Mouse (Mus musculus) MEL (cell line): ENCODE data around the gene Prdm11. TPM values are rescaled to one million over a fixed set of nuclear protein-coding genes. Genes with fewer than 3 reads are reported as not detected.

ENCODE experiments used
- DNase-seq: peaks from one replicate; pipeline ENCODE4 v3.0.0; 2011; ENCODE audit warnings: low read depth, low spot score
- H3K27ac ChIP-seq: 2 replicates; pipeline ENCODE4 v1.5.1; 2012; ENCODE audit warnings: low read depth, mild to moderate bottlenecking, control low read depth, low read length, moderate library complexity; ENCODE audit not compliant: control insufficient read depth
- H3K27me3 ChIP-seq, 2 experiments: fragments of 150-350 bp in 1 of 2; sonication (generic) in 1 of 2; 2 replicates each; pipeline ENCODE4 v1.6.1; 2012; ENCODE audit warnings: low read length in 2 of 2, mild to moderate bottlenecking in 2 of 2, improper control_type of control experiment in 1 of 2, moderate library complexity in 1 of 2; ENCODE audit not compliant: insufficient read depth in 2 of 2, control insufficient read depth in 1 of 2
- H3K36me3 ChIP-seq, 2 experiments: 2 replicates each; pipeline ENCODE4 v1.6.1; 2012 to 2014; ENCODE audit warnings: low read length in 2 of 2, improper control_type of control experiment in 1 of 2, inconsistent platforms in 1 of 2, mild to moderate bottlenecking in 1 of 2; ENCODE audit not compliant: insufficient read depth in 2 of 2, control insufficient read depth in 1 of 2
- H3K4me1 ChIP-seq, 2 experiments: fragments of 150-350 bp in 1 of 2; sonication (generic) in 1 of 2; 2 replicates each; pipeline ENCODE4 v1.6.1; 2012; ENCODE audit warnings: low read length in 2 of 2, improper control_type of control experiment in 1 of 2, mild to moderate bottlenecking in 1 of 2; ENCODE audit not compliant: insufficient read depth in 2 of 2, control insufficient read depth in 1 of 2
- H3K4me3 ChIP-seq, 2 experiments: fragments of 150-350 bp in 1 of 2; sonication (generic) in 1 of 2; 2 replicates each; pipeline ENCODE4 v1.5.1; 2012; ENCODE audit warnings: low read depth in 2 of 2, low read length in 2 of 2, mild to moderate bottlenecking in 2 of 2, moderate library complexity in 2 of 2, control low read depth in 1 of 2, improper control_type of control experiment in 1 of 2; ENCODE audit not compliant: control insufficient read depth in 1 of 2, insufficient read depth in 1 of 2
- H3K79me2 ChIP-seq: 2 replicates; pipeline ENCODE4 v1.6.1; 2012; ENCODE audit warnings: mild to moderate bottlenecking, low read length, moderate library complexity; ENCODE audit not compliant: control insufficient read depth, poor library complexity, insufficient read depth
- H3K9ac ChIP-seq: 2 replicates; pipeline ENCODE4 v1.6.1; 2012; ENCODE audit warnings: low read depth, mild to moderate bottlenecking, control low read depth, low read length, moderate library complexity; ENCODE audit not compliant: control insufficient read depth, poor library complexity, severe bottlenecking
- H3K9me3 ChIP-seq: fragments of 150-350 bp; sonication (generic); replicated peaks from 2 replicates; pipeline ENCODE4 v1.6.1; 2012; ENCODE audit warnings: mild to moderate bottlenecking, low read length, improper control_type of control experiment, moderate library complexity; ENCODE audit not compliant: insufficient read depth
- CTCF ChIP-seq, 3 experiments: IDR thresholded peaks in 2 of 3; conservative IDR thresholded peaks in 1 of 3; 2 replicates each; pipeline ENCODE4 v1.5.1; 2011 to 2012; ENCODE audit warnings: low read length in 3 of 3, low read depth in 2 of 3, mild to moderate bottlenecking in 2 of 3, improper control_type of control experiment in 1 of 3, inconsistent platforms in 1 of 3, mixed read lengths in 1 of 3, moderate library complexity in 1 of 3; ENCODE audit not compliant: control insufficient read depth in 1 of 3, insufficient read depth in 1 of 3, poor library complexity in 1 of 3, severe bottlenecking in 1 of 3
- E2F4 ChIP-seq: IDR thresholded peaks from 2 replicates; pipeline ENCODE4 v1.6.1; 2011; ENCODE audit warnings: low read depth, low read length, improper control_type of control experiment, borderline replicate concordance
- GATA1 ChIP-seq: IDR thresholded peaks from 2 replicates; pipeline ENCODE4 v1.6.1; 2011; ENCODE audit warnings: low read depth, low read length, improper control_type of control experiment
- HCFC1 ChIP-seq: IDR thresholded peaks from 2 replicates; pipeline ENCODE4 v1.6.1; 2012; ENCODE audit warnings: low read depth, mild to moderate bottlenecking, inconsistent platforms, low read length, improper control_type of control experiment, moderate library complexity
- JUND ChIP-seq: IDR thresholded peaks from 2 replicates; pipeline ENCODE4 v1.6.1; 2011; ENCODE audit warnings: low read depth, mild to moderate bottlenecking, improper control_type of control experiment, low read length
- KAT2A ChIP-seq: conservative IDR thresholded peaks from 2 replicates; pipeline ENCODE4 v1.6.1; 2012; ENCODE audit warnings: low read depth, low read length, improper control_type of control experiment, inconsistent platforms
- MAFK ChIP-seq: IDR thresholded peaks from 2 replicates; pipeline ENCODE4 v1.6.1; 2011; ENCODE audit warnings: low read depth, mild to moderate bottlenecking, low read length, improper control_type of control experiment, borderline replicate concordance
- MAZ ChIP-seq: IDR thresholded peaks from 2 replicates; pipeline ENCODE4 v1.6.1; 2012; ENCODE audit warnings: low read depth, mild to moderate bottlenecking, inconsistent platforms, low read length, improper control_type of control experiment
- MEF2A ChIP-seq: IDR thresholded peaks from 2 replicates; pipeline ENCODE4 v1.6.1; 2014; ENCODE audit warnings: low read depth, mild to moderate bottlenecking, inconsistent platforms, low read length, improper control_type of control experiment; ENCODE audit not compliant: poor library complexity, insufficient replicate concordance, severe bottlenecking; ENCODE audit errors: extremely low read depth
- MYB ChIP-seq: IDR thresholded peaks from 2 replicates; pipeline ENCODE4 v1.6.1; 2011; ENCODE audit warnings: mild to moderate bottlenecking, low read depth, low read length, improper control_type of control experiment
- MYC ChIP-seq: IDR thresholded peaks from 2 replicates; pipeline ENCODE4 v1.6.1; 2011; ENCODE audit warnings: low read depth, mild to moderate bottlenecking, low read length, improper control_type of control experiment, moderate library complexity
- NRF1 ChIP-seq: IDR thresholded peaks from 2 replicates; pipeline ENCODE4 v1.6.1; 2014; ENCODE audit warnings: low read depth, mild to moderate bottlenecking, inconsistent platforms, low read length, improper control_type of control experiment, moderate library complexity; ENCODE audit not compliant: poor library complexity, insufficient read depth, severe bottlenecking
- POLR2AphosphoS2 ChIP-seq: IDR thresholded peaks from 2 replicates; pipeline ENCODE4 v1.6.1; 2011; ENCODE audit warnings: low read length, improper control_type of control experiment
- RAD21 ChIP-seq: IDR thresholded peaks from 2 replicates; pipeline ENCODE4 v1.6.1; 2011; ENCODE audit warnings: mild to moderate bottlenecking, low read depth, low read length, improper control_type of control experiment
- RCOR1 ChIP-seq: IDR thresholded peaks from 2 replicates; pipeline ENCODE4 v1.6.1; 2012; ENCODE audit warnings: low read depth, mild to moderate bottlenecking, inconsistent platforms, low read length, improper control_type of control experiment
- SIN3A ChIP-seq: IDR thresholded peaks from 2 replicates; pipeline ENCODE4 v1.6.1; 2012; ENCODE audit warnings: low read length, improper control_type of control experiment, inconsistent platforms
- SMC3 ChIP-seq: IDR thresholded peaks from 2 replicates; pipeline ENCODE4 v1.6.1; 2011; ENCODE audit warnings: low read depth, low read length, improper control_type of control experiment
- TAL1 ChIP-seq: IDR thresholded peaks from 2 replicates; pipeline ENCODE4 v1.6.1; 2012; ENCODE audit warnings: mild to moderate bottlenecking, inconsistent platforms, low read length, moderate library complexity, mixed read lengths
- TBP ChIP-seq: IDR thresholded peaks from 2 replicates; pipeline ENCODE4 v1.8.0; 2011; ENCODE audit warnings: low read depth, low read length, improper control_type of control experiment
- TCF12 ChIP-seq: IDR thresholded peaks from 2 replicates; pipeline ENCODE4 v1.6.1; 2014; ENCODE audit warnings: low read depth, mild to moderate bottlenecking, inconsistent platforms, low read length, improper control_type of control experiment, moderate library complexity
- USF1 ChIP-seq: IDR thresholded peaks from 2 replicates; pipeline ENCODE4 v1.6.1; 2014; ENCODE audit warnings: low read depth, mild to moderate bottlenecking, inconsistent platforms, low read length, improper control_type of control experiment, moderate library complexity
- USF2 ChIP-seq, 2 experiments: IDR thresholded peaks; 2 replicates each; pipeline ENCODE4 v1.6.1; 2011 to 2012; ENCODE audit warnings: improper control_type of control experiment in 2 of 2, low read length in 2 of 2, borderline replicate concordance in 1 of 2, inconsistent platforms in 1 of 2, low read depth in 1 of 2, mild to moderate bottlenecking in 1 of 2; ENCODE audit not compliant: insufficient read depth in 1 of 2
- ZC3H11A ChIP-seq: IDR thresholded peaks from 2 replicates; pipeline ENCODE4 v1.6.1; 2012; ENCODE audit warnings: low read depth, mild to moderate bottlenecking, inconsistent platforms, low read length, improper control_type of control experiment
- ZKSCAN1 ChIP-seq: IDR thresholded peaks from 2 replicates; pipeline ENCODE4 v1.6.1; 2012; ENCODE audit warnings: low read depth, mild to moderate bottlenecking, inconsistent platforms, low read length, improper control_type of control experiment, moderate library complexity
- ZMIZ1 ChIP-seq: IDR thresholded peaks from 2 replicates; pipeline ENCODE4 v1.6.1; 2012; ENCODE audit warnings: low read depth, mild to moderate bottlenecking, inconsistent platforms, low read length, improper control_type of control experiment, moderate library complexity
- ZNF384 ChIP-seq: IDR thresholded peaks from 2 replicates; pipeline ENCODE4 v1.6.1; 2012; ENCODE audit warnings: low read depth, mild to moderate bottlenecking, inconsistent platforms, low read length, improper control_type of control experiment
- polyA plus RNA-seq, 2 experiments: library from polyadenylated mRNA; stranded (reverse) in 1 of 2; unstranded in 1 of 2; fragments of >175 nt in 1 of 2; fragments of >200 nt in 1 of 2; gene quantifications; 2 replicates each; pipeline versions ENCODE4 v1.2.1 to v1.2.4; 2012; ENCODE audit warnings: low replicate concordance in 2 of 2, low read depth in 1 of 2; ENCODE audit not compliant: insufficient read length in 2 of 2, insufficient read depth in 1 of 2, missing spikeins in 1 of 2
- total RNA-seq: library from RNA; depleted of rRNA; stranded (reverse); fragments of 300-350 nt; gene quantifications from 2 replicates; pipeline ENCODE4 v1.2.3, GENCODE M21; 2012

The Prdm11 gene
- total and polyA plus RNA-seq, 3 experiments = 5.5 to 9.2 TPM; not detected in 1

GRCm38 (mm10) chr2:92945824-92946598 is 100.0 kb downstream of the Prdm11 start:
- no peak overlapping the region for H3K4me3 ChIP-seq
- no peak overlapping the region for H3K9ac ChIP-seq
- no peak for DNase-seq
- no peaks in the 10 kb centered on the region for H3K9me3 ChIP-seq
- H3K79me2 ChIP-seq = no peaks in the 10 kb centered on the region
- no peak for TF ChIP-seq NRF1
- TF ChIP-seq MYB = no peak
- no peak for TF ChIP-seq RAD21
- no peak for TF ChIP-seq JUND
- TF ChIP-seq TCF12 = no peak
- TF ChIP-seq USF1 = no peak
- no peak for TF ChIP-seq HCFC1
- no peak for TF ChIP-seq USF2 (IDR thresholded peaks at IDR 0.05; ENCODE audit: borderline replicate concordance in 1 of 2, insufficient read depth in 1 of 2, low read depth in 1 of 2, low read length in 2 of 2)
- TF ChIP-seq TBP = no peak
- no peak for TF ChIP-seq CTCF (IDR thresholded peaks at IDR 0.05 in 2 of 3, conservative IDR thresholded peaks at IDR 0.05 in 1 of 3; ENCODE audit: control insufficient read depth in 1 of 3, insufficient read depth in 1 of 3, low read depth in 2 of 3, low read length in 3 of 3, poor library complexity in 1 of 3, severe bottlenecking in 1 of 3)
- no peak overlapping the region for H3K27ac ChIP-seq
- H3K27me3 ChIP-seq = no peaks in the 10 kb centered on the region
- H3K36me3 ChIP-seq = no peaks in the 10 kb centered on the region
- H3K4me1 ChIP-seq = no peaks in the 10 kb centered on the region

GRCm38 (mm10) chr2:92945125-92945746 is 100.7 kb downstream of the Prdm11 start:
- Histone ChIP-seq H3K27ac (no peak overlapping the region), H3K4me3 (no peak overlapping the region), H3K36me3 (no peaks in the 10 kb centered on the region), H3K4me1 (no peaks in the 10 kb centered on the region), H3K27me3 (no peaks in the 10 kb centered on the region), H3K9me3 (no peaks in the 10 kb centered on the region), H3K9ac (no peak overlapping the region), H3K79me2 (no peaks in the 10 kb centered on the region)
- DNase-seq = no peak
- TF ChIP-seq ZNF384 (no peak), MEF2A (no peak), TAL1 (no peak), ZKSCAN1 (no peak), POLR2AphosphoS2 (no peak), KAT2A (no peak), ZC3H11A (no peak), SIN3A (no peak), RAD21 (no peak), E2F4 (no peak), MAFK (no peak), MAZ (no peak), USF1 (no peak), SMC3 (no peak), GATA1 (no peak), MYC (no peak), CTCF (IDR thresholded peaks at IDR 0.05 in 2 of 3, conservative IDR thresholded peaks at IDR 0.05 in 1 of 3; ENCODE audit: control insufficient read depth in 1 of 3, insufficient read depth in 1 of 3, low read depth in 2 of 3, low read length in 3 of 3, poor library complexity in 1 of 3, severe bottlenecking in 1 of 3) (no peak), TBP (no peak), ZMIZ1 (no peak), RCOR1 (no peak)
